Mouse (Mus musculus) megakaryocyte, embryonic 14.5 days (primary cell): ENCODE results near the gene Fgfr1op. TPM values are rescaled to one million over a fixed set of nuclear protein-coding genes. Genes with fewer than 3 reads are reported as not detected.

ENCODE experiments used
- H3K27me3 ChIP-seq: replicated peaks from 2 replicates; pipeline ENCODE3; 2012; ENCODE audit warnings: inconsistent platforms
- H3K36me3 ChIP-seq: replicated peaks from 2 replicates; pipeline ENCODE3; 2012; ENCODE audit warnings: low read length, inconsistent platforms, mixed read lengths
- H3K4me1 ChIP-seq: 2 replicates; pipeline ENCODE4 v1.6.1; 2012; ENCODE audit warnings: inconsistent platforms
- H3K4me3 ChIP-seq: replicated peaks from 2 replicates; pipeline ENCODE3; 2012; ENCODE audit warnings: moderate library complexity, mild to moderate bottlenecking, inconsistent platforms
- H3K9me3 ChIP-seq: 2 replicates; pipeline ENCODE4 v1.6.1; 2012; ENCODE audit warnings: inconsistent platforms
- FLI1 ChIP-seq: IDR thresholded peaks from 2 replicates; pipeline ENCODE4 v1.6.1; 2012; ENCODE audit warnings: low read length, inconsistent platforms, mixed read lengths
- GATA1 ChIP-seq: IDR thresholded peaks from 3 replicates; pipeline ENCODE4 v1.6.1; 2012; ENCODE audit warnings: mixed read lengths, low read length, inconsistent platforms, borderline replicate concordance
- polyA plus RNA-seq: library from polyadenylated mRNA; stranded (reverse); fragments of >175 nt; gene quantifications from 2 replicates; pipeline ENCODE4 v1.2.3, GENCODE M21; 2012; ENCODE audit warnings: low replicate concordance; ENCODE audit not compliant: insufficient read depth

The Fgfr1op gene
- polyA plus RNA-seq, 1 experiment: 2.2 TPM

GRCm38 (mm10) chr17:8233618-8234214 is 68.4 kb downstream of the Fgfr1op start:
- Histone ChIP-seq H3K27me3 (peaks cover 35% of the 10 kb centered on the region), H3K4me3 (no peak overlapping the region), H3K4me1 (no peaks in the 10 kb centered on the region), H3K9me3 (0 out of 2 replicates have a peak, but pooled peaks cover 3% of the 10 kb centered on the region), H3K36me3 (no peaks in the 10 kb centered on the region)
- TF ChIP-seq GATA1 (no peak), FLI1 (no peak)

DNA sequence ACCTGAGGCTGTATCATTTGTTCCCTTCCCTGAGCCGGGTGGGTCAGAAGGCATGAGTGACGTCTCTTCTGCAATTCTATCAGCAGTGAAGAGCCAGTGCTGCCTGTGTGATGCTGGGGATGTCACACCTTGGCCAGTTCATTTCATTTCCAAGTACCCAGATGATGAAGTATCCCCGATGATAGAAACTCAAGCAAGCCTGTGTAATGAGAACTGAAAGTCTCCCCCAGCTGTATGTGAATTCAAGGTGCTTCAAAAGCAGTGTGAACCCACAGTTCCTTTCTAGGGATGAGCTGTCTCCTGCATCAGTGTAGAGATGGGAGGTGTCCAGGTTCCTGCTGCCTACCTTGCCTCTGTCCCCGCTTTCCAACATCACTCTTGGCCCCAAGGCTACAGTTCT is 69.2 kb downstream of the Fgfr1op start:
- Histone ChIP-seq H3K36me3 (no peaks in the 10 kb centered on the region), H3K4me1 (no peaks in the 10 kb centered on the region), H3K9me3 (0 out of 2 replicates have a peak, but pooled peaks cover 3% of the 10 kb centered on the region), H3K27me3 (peaks cover 40% of the 10 kb centered on the region), H3K4me3 (no peak overlapping the region)
- no peak for TF ChIP-seq FLI1
- no peak for TF ChIP-seq GATA1

DNA sequence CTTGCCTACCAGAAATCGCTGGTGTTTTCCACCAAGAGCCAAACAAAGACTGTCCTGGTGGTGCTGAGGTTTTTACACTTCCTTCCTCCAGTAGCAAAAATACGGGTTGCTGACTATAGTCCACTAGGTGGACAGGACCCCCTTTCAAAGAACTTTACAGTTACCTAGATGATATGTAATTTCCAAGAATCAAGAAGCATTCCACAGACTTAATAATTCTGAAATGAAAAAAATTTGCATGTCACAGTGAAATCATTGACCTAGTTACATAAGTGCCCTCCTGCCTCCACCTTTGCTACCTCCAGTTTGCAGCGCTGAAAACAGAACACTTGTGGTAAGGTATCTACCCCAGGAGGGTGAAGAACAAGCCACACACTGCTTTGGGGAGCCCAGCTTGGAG is 70.4 kb downstream of the Fgfr1op start, which contains the start of gene Ccr6:
Ccr6 (plus strand) TSS at position 301 of the 400 bp plus-strand sequence.
- Histone ChIP-seq H3K9me3 (0 out of 2 replicates have a peak, but pooled peaks cover 3% of the 10 kb centered on the region), H3K27me3 (peaks cover 36% of the 10 kb centered on the region), H3K4me3 (no peak within 1 kb of the TSS), H3K4me1 (no peaks in the 10 kb centered on the region), H3K36me3 (no peaks in the 10 kb centered on the region)
- no peak for TF ChIP-seq GATA1
- no peak for TF ChIP-seq FLI1

- Histone ChIP-seq H3K36me3 (no peaks in the 10 kb centered on the region), H3K4me3 (no peak overlapping the region), H3K27me3 (peaks cover 41% of the 10 kb centered on the region), H3K9me3 (no peaks in the 10 kb centered on the region), H3K4me1 (no peaks in the 10 kb centered on the region)
- TF ChIP-seq FLI1: no peak
- no peak for TF ChIP-seq GATA1
Measured at GRCm38 (mm10) chr17:8238012-8238710, 72.9 kb downstream of the Fgfr1op start.

- Histone ChIP-seq H3K27me3 (peaks cover 46% of the 10 kb centered on the region), H3K36me3 (no peaks in the 10 kb centered on the region), H3K9me3 (no peaks in the 10 kb centered on the region), H3K4me3 (no peak overlapping the region), H3K4me1 (no peaks in the 10 kb centered on the region)
- no peak for TF ChIP-seq GATA1
- TF ChIP-seq FLI1: no peak
Measured at GRCm38 (mm10) chr17:8239561-8239960, 74.3 kb downstream of the Fgfr1op start.

DNA sequence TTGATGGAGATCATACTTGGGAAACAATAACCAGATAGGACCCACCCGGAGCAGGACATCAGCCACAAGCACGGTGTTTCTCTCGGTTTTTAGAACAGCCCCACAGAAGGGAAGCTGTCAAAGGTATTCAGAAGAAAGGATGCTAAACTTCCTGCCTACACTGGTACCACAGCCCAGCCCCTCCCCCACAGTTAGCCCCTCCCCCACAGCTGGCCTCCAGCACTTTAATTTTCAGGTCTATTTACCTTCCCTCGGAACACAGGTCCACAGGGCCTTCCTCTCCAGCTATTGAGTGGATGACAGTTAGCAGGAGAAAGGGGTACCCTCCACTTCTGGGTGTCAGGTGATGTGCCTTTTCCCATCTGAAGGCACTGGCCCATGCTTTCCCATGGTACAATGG is 75.2 kb downstream of the Fgfr1op start:
- Histone ChIP-seq H3K9me3 (no peaks in the 10 kb centered on the region), H3K36me3 (no peaks in the 10 kb centered on the region), H3K4me3 (no peak overlapping the region), H3K4me1 (no peaks in the 10 kb centered on the region), H3K27me3 (peaks cover 42% of the 10 kb centered on the region)
- TF ChIP-seq FLI1: no peak

DNA sequence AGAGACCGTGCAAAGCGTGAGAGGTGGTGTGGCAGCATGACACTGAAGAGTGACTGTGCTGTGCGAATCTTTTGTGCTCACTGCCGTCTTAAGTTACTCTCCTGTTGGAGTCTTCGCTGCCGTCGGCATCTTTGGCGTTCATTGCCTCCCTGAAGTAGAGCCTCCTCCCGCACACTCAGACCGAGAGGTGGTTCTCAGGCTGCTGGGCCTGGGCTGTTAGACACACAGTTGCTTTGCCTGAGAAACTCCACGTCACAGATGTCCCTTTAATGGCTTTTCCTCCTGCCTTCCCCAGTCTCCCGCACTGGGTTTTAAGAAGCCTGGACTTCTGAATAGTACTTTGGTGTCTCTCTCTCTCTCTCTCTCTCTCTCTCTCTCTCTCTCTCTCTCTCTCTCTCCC is 76.3 kb downstream of the Fgfr1op start:
- Histone ChIP-seq H3K4me3 (no peak overlapping the region), H3K27me3 (peaks cover 45% of the 10 kb centered on the region)

GRCm38 (mm10) chr17:8242186-8242585 is 76.9 kb downstream of the Fgfr1op start:
- Histone ChIP-seq H3K9me3 (no peaks in the 10 kb centered on the region), H3K27me3 (peaks cover 47% of the 10 kb centered on the region), H3K36me3 (no peaks in the 10 kb centered on the region), H3K4me1 (no peaks in the 10 kb centered on the region), H3K4me3 (no peak overlapping the region)
- TF ChIP-seq GATA1 (no peak), FLI1 (no peak)

More for the DNA sequence above, 76.3 kb downstream of the Fgfr1op start:
- Histone ChIP-seq H3K9me3 (no peaks in the 10 kb centered on the region), H3K4me1 (no peaks in the 10 kb centered on the region), H3K36me3 (no peaks in the 10 kb centered on the region)
- no peak for TF ChIP-seq GATA1
- TF ChIP-seq FLI1: no peak

GRCm38 (mm10) chr17:8244124-8244523 is 78.8 kb downstream of the Fgfr1op start:
- Histone ChIP-seq H3K4me1 (no peaks in the 10 kb centered on the region), H3K27me3 (peaks cover 35% of the 10 kb centered on the region), H3K9me3 (no peaks in the 10 kb centered on the region), H3K36me3 (no peaks in the 10 kb centered on the region), H3K4me3 (no peak overlapping the region)
- TF ChIP-seq FLI1 (no peak), GATA1 (no peak)

GRCm38 (mm10) chr17:8246102-8246754 is 80.9 kb downstream of the Fgfr1op start:
- TF ChIP-seq GATA1 (no peak), FLI1 (no peak)
- no peaks in the 10 kb centered on the region for H3K36me3 ChIP-seq
- H3K27me3 ChIP-seq: peaks cover 41% of the 10 kb centered on the region
- no peaks in the 10 kb centered on the region for H3K4me1 ChIP-seq
- no peaks in the 10 kb centered on the region for H3K9me3 ChIP-seq
- H3K4me3 ChIP-seq: no peak overlapping the region

Other genes starting within 250 kb of the Fgfr1op start
- gene Tagap, start 239.5 kb upstream of the Fgfr1op start, polyA plus RNA-seq: 0.49 TPM in 1 of 2 replicates, not detected in the other
- gene Rsph3a, start 219.9 kb upstream of the Fgfr1op start, polyA plus RNA-seq: 62.6 and 98.0 TPM in 2 replicates
- gene Gm49673, start 17.7 kb upstream of the Fgfr1op start, polyA plus RNA-seq: not detected in 2 replicates
- 29.1 and 88.8 TPM in 2 replicates for gene Rnaset2a, start 17.4 kb upstream of the Fgfr1op start, polyA plus RNA-seq
- not detected in 2 replicates for gene Ccr6, start 70.5 kb downstream of the Fgfr1op start, polyA plus RNA-seq
- gene Mpc1, start 117.4 kb downstream of the Fgfr1op start, polyA plus RNA-seq: 33.7 TPM in 1 of 2 replicates, not detected in the other
- 81.6 and 131 TPM in 2 replicates for gene Sft2d1, start 145.6 kb downstream of the Fgfr1op start, polyA plus RNA-seq
- gene Prr18, start 172.0 kb downstream of the Fgfr1op start, polyA plus RNA-seq: 0.48 and 1.9 TPM in 2 replicates
- gene T2, start 190.5 kb downstream of the Fgfr1op start, polyA plus RNA-seq: not detected in 2 replicates